Mouse (Mus musculus): Measurements from ENCODE around the gene Gm21913. TPM values are rescaled to one million over a fixed set of nuclear protein-coding genes. Genes with fewer than 3 reads are reported as not detected.
"Not testable (repeated sequence)": the region's sequence is repeated elsewhere in the genome, so short reads cannot be mapped to it uniquely, and the experiment has no call there.

Gm21913 gene
- total RNA-seq (2017) = not detected in 2 replicates

GRCm38 (mm10) chrY:74623596-74623995 lies at the start of gene Gm21913:
Gene Gm21913 (plus strand): TSS chrY:74623896.
- ATAC-seq (ENCODE audit: extremely low read depth, insufficient number of reproducible peaks, low FRiP score, poor library complexity, severe bottlenecking) = not testable (repeated sequence)

Other genes with a start within 250 kb of the Gm21913 start
- gene Gm29110, start 153.4 kb upstream of the Gm21913 start, total RNA-seq (2017) = not detected in 2 replicates

Data from neutrophil, adult 5-6 weeks (primary cell).